Mouse (Mus musculus) spleen, embryonic (tissue): ENCODE measurements around the gene Arrdc5.

Source experiments
- CTCF ChIA-PET: fragments of 350-600 bp; sonication (Branson Sonifier 250); formaldehyde crosslinking; loops from one replicate; lab custom pipeline; 2022; lab: Charles Lee

The Arrdc5 gene

DNA sequence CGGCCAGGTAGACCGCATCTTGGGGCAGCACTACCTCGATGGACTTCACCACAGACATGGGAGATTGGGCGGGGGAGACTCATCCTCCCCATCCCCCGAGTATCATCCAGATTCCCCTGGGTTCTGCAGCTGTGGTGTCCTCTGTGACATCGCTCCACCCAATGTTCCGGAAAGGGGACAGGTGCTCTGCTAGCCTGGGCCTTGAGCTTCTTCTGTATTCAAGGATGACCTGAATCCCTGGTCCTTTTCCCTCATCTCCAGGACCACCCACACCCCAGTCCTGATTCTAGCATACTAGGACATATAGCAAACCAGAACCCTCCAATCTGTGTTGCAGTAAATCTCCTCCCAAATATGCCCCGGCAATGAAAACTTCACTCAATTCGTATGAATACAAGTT lies at the start of gene Arrdc5:
Arrdc5 (minus strand) TSS at position 101 of the 400 bp plus-strand sequence.
- CTCF ChIA-PET = no interaction called here

DNA sequence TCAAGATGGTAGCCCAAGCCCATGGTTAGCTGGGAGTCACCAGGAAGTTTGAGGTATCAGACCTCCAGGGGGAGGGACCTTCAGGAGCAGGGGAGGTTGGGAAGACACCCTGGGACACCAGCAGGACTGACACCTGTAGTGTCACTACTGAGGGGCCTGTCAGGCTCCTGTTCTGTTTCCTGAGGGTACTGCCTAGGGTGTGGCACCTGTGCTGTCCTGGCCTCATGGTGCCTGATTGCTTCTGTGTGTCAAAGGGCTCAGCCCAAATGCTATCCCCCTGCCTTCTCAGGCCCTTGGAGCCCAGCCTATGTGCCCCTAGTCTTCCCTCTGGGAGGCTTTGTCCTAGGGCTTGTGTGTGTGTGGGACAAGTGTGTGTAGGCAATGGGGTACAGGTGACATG lies 48.5 kb upstream of the Arrdc5 start:
- CTCF ChIA-PET = no interaction called here

DNA sequence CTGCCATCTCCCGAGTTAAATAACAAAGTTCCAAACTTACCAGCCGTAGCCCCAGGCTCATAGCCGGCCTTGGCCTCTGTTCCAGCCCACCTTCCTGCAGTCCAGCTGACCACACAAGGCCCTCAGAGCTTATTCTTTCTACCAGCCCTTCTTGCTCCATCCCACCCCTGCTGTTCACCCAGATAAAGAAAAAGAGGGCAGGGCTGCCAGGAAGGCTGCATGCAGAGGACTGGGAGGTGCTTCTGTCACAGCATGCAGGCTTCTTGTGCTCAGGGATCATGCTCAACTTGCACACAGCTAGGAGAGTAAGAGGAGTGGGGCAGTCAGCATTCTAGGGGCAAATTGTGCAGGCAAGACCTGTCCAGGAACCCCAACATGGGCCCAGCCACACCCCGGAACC lies 48.0 kb upstream of the Arrdc5 start:
- CTCF ChIA-PET = no interaction called here

DNA sequence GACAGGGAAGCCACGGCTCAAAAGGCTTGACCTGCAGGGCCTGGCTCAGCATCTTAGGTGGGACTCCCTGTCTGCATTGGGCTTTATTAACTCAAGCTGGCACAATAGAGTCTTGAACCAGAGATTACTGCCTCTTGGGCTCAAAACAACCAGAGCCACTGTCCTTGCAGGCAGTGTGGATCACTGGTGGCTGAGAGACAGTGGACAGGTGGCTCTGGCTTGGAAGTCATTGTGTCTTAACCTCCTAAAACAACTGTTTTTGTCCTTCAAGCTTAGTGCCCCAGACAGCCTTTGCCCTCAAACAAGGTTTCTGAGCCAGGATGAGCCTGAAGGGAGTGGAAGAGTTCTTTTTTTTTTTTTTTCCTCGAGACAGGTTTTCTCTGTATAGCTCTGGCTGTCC lies 45.3 kb upstream of the Arrdc5 start:
- CTCF ChIA-PET = interaction anchor here (0.7 kb wide), 1 partner anchor 326 kb away, joined by 19 read pairs; no protein-coding TSS in a partner anchor

DNA sequence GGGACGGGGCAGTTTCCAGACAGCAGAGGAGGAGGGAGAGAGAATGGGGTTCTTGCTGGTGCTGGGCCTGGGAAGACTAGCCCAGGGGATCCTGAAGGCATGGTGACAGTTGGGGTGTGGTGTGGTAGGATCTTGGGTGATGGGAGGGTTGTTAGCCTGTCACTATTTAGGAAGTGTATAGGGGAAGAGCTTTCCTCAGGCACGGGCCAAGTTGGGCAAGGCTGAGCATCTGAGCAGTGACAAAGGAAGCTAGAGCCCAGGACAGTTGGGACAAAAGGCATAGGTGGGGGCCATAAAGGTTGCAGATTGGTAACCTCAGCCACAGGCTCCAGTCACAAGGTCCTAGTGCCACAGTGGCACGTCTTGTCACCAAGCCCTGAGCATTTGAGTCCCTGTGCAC lies 43.4 kb upstream of the Arrdc5 start:
- CTCF ChIA-PET = interaction anchor here (1.2 kb wide), 1 partner anchor 17 kb away, joined by 3 read pairs; the partner anchor contains the start of gene Kdm4b

DNA sequence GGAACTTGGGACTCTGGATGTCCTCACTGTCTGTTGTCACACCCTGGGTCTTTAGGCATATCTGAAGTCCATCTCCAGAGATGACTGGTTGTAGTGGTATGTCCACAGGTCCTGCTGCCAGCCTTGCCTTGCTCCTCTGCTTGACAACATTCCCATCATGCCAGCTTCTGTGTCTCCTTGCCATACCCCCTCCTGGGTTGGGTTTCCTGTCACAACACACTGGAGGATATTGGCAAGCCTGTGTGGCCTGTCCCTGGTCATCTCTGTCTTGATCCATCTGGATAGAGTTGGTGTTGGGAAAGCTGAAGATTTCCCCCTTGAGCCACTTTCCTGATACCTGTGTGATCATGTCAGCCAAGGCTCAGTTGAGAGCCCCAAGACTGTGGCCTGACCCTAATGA lies 40.6 kb upstream of the Arrdc5 start:
- CTCF ChIA-PET = interaction anchor here (0.7 to 3.8 kb wide), 2 partner anchors 10 to 54 kb away, joined by 3 to 10 read pairs; no protein-coding TSS in a partner anchor

DNA sequence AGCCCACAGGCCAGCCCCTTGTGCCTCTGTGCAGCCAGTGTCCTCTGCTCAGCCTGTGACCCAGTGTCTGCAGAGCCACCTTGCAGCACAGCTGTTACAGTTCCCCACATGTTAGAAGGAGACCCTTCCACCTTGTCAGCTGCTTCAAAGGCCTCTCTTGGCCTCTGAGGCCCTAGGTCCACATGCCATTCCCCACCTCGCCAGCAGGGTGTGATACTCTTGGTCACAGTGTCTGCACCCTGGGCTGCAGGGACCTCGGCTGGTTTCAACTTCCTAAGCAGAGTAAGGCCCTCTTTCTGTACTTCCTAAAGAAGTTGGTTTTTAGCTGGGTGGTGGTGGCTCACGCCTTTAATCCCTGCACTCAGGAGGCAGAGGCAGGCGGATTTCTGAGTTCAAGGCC lies 38.8 kb upstream of the Arrdc5 start:
- CTCF ChIA-PET = interaction anchor here (1.3 to 3.8 kb wide), 2 partner anchors 9 to 12 kb away, joined by 4 to 10 read pairs; no protein-coding TSS in a partner anchor

DNA sequence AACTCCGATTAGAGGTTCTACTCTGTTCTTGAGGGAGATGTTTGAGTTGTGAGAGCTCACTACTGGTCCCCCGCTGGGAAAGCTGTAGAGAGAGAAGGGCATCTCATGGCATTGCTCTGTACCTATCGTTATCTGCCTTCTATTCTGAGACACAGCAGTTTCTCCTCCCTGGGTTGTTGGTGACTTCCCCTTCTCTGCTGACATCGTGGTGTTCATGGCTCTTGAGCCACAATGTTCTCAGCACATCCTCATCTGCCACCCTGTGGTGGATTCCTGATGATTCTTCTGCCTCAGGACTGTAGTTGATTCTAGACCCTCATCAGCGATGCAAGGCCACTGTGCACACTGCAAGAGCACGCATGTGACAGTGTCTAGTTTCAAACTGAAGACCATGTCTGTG lies 37.7 kb upstream of the Arrdc5 start:
- CTCF ChIA-PET = interaction anchor here (3.8 kb wide), 1 partner anchor 13 kb away, joined by 10 read pairs; no protein-coding TSS in a partner anchor

DNA sequence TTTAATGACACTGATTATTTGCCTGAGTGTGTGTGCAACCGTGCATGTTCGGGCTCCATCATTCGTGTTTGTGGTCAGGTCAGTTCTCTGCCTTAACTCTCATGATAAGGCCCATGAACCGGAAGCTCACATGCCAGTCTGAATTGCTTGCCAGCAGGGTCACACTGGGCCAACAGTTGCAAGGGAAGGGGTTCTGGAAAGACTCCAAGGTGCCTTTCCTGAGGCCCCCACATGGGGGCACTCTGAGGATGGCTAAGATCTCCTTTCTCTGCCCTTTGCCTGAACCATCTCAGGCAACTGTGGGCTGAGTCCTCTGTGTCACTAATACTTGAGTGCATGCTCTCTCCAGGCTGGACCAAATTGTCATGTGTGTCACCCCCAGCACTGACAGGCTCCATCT lies 37.1 kb upstream of the Arrdc5 start:
- CTCF ChIA-PET = interaction anchor here (0.6 kb wide), 1 partner anchor 218 kb away, joined by 6 read pairs; no protein-coding TSS in a partner anchor

DNA sequence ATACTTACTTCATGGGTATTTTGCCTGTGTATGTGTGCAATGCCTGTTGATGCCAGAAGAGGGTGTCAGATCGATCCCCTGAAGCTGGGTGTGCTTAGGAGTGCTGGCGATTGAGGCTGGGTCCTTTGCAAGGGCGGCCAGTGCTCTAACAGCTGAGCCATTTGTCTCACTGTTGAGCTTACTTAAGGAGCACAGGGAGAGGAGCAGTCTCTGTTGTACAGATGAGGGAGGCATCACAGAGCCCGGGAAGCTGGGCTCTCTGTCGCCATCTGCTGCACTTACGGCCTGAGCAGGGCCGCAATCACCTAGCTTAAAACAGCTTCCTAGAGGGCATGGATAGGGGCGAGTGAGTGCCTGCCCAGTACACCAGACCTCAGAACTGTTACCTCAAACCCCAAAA lies 32.9 kb upstream of the Arrdc5 start:
- CTCF ChIA-PET = no interaction called here

DNA sequence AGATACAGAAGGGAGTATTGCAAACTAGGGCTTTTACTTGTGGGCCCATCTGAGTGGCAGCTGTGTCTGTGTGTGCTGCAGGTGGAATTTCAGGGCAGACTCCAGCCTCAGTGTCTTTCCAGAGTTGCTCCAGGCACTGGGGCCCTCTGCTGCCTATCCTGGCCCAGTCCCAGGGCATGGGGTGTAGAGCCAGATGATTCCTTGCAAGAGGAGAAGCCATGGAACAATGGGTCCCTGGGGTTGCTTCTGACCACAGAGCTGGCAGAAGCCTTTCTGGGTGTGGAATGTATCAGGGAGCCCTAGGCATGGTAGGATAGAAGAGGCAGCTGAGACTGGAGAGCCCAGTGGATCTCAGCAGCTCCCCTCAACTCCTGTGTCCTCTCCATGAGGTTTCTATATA lies 31.2 kb upstream of the Arrdc5 start:
- CTCF ChIA-PET = no interaction called here

DNA sequence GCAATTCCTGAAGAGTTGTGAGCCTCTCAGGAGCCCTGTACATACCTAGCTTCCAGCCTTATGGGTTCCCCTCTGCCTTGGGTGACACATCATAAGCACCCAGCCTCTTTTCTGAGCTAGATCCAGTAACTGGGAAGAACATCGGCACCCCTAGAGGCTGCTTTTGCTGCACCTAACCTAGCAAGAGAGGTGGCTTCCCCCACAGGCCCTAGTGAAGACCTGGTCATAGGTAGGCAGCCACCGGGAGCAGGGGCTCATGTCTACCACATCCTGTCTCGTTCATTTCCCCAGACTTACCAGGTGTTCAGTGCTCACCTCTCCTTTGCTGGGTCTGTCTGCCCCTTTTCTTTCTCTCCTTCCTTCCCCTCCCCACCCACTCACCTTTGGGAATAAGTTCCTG lies 30.3 kb upstream of the Arrdc5 start:
- CTCF ChIA-PET = interaction anchor here (0.9 kb wide), 1 partner anchor 9 kb away, joined by 4 read pairs; no protein-coding TSS in a partner anchor

DNA sequence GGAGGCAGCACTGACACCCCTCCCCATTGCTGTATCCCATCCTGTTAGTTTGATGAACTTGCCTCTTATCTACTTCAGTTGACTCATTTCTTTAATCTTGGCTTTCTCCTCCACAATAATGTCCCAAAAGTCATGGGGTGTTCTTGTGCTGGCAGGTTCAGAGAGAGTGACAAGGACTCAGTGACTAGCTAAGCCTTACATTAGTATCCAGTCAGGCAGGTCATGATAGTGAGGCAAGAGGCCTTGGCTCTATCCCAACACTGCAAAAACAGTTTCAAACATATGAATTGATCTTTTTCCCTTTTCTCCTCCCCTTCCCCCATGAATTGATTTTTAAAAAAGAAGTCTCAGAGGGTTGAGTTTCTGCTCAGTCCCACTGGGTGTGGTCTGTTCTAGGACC lies 29.2 kb upstream of the Arrdc5 start:
- CTCF ChIA-PET = interaction anchor here (0.9 kb wide), 1 partner anchor 10 kb away, joined by 4 read pairs; no protein-coding TSS in a partner anchor

DNA sequence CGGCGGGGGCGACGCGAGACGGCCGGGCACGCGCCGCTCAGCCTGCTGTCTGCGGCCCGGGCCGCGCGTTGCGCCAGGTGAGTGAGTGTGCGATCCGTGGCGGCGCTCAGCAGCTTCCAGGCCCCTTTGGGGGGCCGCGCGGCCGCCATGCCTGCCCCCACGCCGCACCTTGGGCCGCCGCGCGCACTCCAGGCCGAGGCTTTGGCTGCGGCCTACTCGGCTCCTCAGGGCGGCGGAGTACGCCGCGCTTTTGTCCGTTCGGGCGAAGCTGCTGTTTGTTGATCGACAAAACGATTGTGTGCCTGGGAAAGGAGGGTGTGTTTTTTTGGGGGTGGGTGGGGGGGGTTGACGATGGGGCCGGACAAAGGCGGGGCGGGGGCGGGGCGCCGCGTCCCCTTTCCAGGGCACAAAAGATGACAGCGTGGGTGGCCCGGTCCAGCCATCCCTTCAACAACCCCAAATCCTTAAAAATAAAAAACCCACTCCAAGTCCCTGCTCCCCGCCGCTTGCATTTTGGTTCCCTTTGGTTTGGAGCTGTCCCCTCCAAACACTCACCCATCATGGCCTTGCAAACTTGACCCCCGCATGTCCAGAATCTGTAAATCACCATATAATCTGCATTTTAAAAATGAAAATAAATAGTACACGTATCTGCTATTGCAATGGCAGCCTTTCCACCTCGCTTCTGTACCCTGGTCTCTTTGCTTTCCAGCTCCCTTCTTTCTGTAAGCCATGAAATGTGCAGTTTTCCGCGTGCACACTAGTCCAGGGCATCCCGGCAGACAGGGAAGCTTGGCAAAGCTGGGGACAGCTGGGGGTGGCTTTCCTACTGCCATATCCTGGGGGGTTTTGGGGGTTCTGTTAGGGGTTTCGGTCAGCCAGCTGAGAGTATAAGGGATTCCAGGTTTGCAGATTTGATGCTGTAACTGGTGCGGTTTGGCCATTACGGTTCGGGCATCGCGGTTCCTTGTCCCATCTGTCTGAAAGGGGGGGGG lies 26.4 kb upstream of the Arrdc5 start:
- CTCF ChIA-PET = interaction anchor here (0.5 to 0.9 kb wide), 4 partner anchors 11 to 270 kb away, joined by 3 to 11 read pairs (median 4); no protein-coding TSS in a partner anchor

DNA sequence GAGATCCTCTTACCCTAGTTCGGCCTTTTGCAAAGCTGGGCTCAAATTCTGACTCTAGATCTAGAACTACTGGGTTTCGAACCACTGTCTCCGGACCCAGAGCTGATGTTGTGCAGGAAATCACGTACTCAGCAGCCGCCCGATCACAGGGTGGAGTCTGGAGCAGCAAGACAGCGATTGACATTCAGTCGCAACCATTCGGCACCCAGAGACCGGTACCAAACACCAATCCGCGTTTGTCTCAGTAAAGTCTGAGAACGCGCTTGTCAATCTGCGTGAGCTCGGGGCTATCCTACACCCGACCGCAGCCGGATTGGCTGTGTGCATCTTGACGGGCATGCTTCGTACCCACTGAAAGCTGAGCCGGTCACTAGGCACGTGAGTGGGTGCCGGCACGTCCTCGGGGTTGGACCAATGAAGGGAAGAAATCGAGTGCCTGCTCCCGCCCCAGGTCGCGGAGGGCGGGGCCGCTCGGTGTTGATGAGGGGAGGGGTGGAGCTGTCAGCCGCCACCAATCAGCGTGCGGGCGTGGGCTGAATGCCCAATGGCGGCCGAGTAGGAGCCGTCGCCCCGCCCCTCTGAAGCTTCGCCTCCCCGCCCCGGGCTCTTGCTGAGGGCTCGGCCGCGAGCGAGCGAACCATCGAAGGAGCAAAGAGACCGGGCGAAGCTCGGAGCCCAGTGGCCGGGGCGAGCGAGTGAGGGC lies 25.5 kb upstream of the Arrdc5 start, which contains the start of gene Kdm4b:
Kdm4b (plus strand) TSS at position 613 of the 703 bp plus-strand sequence.
- CTCF ChIA-PET = interaction anchor here (0.8 to 0.9 kb wide), 2 partner anchors 18 to 34 kb away, joined by 3 read pairs; no protein-coding TSS in a partner anchor

DNA sequence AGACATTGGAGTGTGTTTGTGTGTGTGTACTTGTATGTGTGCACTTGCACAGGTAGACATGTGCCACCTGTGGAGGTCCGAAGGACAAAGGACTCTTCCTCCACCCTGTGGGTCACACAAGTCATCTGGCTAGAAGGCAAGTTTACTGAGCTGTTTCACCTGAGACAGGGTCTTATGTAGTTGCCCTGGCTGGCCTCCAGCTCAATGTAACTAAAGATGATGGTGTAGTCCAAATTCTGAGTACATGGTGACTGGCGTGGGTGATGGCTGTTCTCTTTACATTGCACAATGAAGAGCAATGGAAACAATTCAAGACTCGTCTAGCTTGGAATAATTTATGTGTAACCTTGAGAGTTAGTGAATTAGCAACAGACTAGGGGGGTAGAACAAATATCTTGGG lies 24.3 kb upstream of the Arrdc5 start:
- CTCF ChIA-PET = no interaction called here

DNA sequence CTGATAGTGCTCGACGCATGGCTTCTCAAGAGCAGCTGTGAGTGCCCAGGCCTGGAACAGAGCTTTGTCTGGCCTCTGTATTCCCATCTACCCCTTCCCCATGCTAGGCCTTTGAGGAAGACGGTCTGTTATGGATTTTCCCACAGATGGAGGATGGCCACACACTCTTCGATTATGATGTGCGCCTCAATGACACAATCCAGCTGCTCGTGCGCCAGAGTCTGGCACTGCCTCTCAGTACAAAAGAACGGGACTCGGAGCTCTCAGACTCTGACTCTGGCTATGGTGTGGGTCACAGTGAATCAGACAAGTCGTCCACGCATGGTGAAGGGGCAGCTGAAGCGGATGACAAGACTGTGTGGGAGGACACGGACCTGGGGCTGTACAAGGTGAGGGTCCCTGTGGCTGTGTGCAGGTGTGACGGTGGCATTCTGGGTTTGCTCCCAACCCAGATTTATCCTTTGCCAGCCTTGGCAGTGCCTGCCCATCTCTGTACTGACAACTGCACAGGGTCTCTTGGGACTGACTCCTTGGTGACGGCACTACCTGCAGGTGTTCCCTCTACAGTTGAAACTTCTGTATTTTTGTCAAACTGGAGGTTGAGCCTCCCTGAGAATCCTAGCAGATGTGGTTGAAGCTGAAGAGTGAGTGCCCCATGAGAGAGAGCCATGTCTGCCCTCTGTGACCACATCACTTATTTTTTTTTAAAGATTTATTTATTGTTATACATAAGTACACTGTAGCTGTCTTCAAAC lies 9.3 kb upstream of the Arrdc5 start:
- CTCF ChIA-PET = no interaction called here

DNA sequence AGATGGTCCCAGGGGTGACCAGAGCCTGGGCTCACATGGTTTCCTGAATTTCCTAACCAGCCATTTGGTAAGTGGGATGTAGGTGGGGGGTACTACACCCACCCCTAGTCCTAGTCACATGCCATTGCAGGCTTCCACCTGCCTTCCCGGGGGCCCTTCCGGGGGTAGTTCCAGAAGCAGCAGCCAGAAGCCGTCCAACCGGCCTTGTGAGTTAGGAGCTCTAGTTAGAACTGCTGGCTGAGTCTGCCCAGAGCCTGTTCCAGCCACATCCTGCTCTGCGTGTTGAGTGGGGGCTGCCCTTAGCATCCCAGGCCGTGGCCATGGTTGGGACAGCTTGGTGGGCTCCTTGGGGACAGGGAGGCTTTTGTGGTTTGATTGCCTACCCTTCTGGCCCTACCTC lies 8.0 kb upstream of the Arrdc5 start:
- CTCF ChIA-PET = interaction anchor here (1.3 kb wide), 1 partner anchor 17 kb away, joined by 3 read pairs; no protein-coding TSS in a partner anchor

DNA sequence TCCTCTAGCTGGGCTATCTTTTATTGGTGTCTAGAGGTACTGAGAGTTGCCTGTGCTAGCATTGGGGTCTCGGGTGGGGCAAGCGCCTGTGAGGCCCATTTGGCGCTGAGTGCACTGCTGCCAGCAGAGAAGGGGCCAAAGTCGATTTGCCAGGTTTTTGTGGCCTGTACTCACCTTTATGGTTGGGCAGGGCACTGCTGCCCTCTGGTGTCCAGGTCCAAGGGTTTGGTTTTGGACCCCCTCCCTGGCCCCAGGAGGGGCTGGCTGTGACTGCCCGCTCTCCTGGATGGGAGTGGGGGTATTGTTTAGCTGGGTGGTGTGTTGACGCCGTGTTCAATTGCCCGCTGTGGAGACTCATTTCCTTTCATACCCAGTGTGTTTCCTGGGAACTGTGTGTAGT lies 5.7 kb upstream of the Arrdc5 start:
- CTCF ChIA-PET = interaction anchor here (0.6 kb wide), 1 partner anchor 48 kb away, joined by 4 read pairs; no protein-coding TSS in a partner anchor

DNA sequence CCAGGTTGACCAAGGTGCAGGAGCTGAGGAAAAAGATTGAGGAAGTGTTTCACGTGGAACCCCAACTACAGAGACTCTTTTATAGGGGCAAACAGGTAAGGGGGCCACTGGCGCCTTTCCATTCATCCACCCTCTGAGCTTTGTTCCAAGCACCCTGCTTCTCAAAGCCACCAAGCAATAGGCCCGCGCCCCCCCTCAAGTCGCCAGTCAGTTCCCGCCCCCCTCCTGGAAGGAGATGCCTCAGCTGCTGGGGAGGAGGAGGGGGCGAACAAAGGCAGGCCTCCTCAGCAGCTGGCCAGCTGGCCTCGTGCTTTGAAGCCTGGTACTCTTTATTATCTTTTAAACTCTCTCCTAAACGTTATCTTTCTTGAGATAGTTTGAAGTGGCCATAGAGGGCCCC lies 5.1 kb upstream of the Arrdc5 start:
- CTCF ChIA-PET = interaction anchor here (0.6 to 0.7 kb wide), 2 partner anchors 39 to 48 kb away, joined by 4 read pairs; no protein-coding TSS in a partner anchor

DNA sequence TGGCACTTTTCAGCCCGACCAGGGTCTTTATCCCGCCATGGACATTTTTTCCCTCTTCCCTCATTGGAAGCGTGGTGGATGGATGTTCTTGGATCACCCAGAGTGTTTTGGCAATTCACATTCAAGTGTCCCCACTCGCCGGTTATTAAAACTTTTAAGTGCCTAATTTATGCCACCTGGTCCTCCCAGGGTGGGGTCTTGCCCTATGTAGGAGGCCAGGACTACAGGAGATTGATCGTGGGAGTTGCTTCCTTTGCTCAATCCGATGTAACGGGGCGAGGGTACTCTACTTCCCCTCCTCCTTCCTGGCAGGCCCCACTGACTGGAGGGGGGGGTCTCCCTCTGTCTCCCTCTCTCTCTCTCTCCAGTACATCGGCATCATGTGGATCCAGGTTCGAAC lies 4.6 kb upstream of the Arrdc5 start:
- CTCF ChIA-PET = interaction anchor here (0.7 kb wide), 1 partner anchor 38 kb away, joined by 4 read pairs; no protein-coding TSS in a partner anchor
